ENCODE assay signal across 10 mouse cellular contexts in the genomic region with DNA sequence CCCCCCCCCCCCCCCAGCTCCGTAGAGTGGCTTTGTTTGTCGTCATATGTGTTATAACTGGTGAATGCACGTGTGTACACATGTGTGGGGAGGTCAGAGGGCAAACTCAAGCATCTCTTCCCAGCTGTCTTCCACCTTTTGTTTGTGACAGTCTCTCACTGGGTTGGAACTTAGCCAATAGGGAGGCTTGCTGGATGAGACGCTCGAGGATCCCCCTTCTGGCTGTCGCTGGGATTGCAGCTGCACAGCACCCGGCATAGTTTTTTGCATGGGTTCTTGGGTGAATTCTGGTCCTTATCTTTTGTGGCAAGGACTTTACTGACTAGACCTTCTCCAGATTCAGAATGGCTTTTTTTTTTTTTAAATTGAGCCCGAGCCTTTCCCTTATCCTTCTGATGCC.
DNase-seq lines count a peak whose midpoint lies in the region; ATAC-seq lines count a peak whose summit lies in the region.
"Had no signal": no experiment of that assay in that cellular context is flagged by ENCODE, and none has a peak within 500 bp of the region (broad histone marks: within the 10 kb centered on the region; RNA-seq: fewer than 3 reads in every experiment).

No protein-coding gene starts in this region.

- H3K27me3 ChIP-seq in neural tube, embryonic 15.5 days (replicated peaks) = no peaks in the 10 kb centered on the region

- H3K9ac ChIP-seq in neural tube, embryonic 15.5 days (replicated peaks) = no peak overlapping the region
- H3K9ac ChIP-seq: embryonic facial prominence, embryonic 13.5 days had no signal

- no peaks in the 10 kb centered on the region for H3K9me3 ChIP-seq in neural tube, embryonic 15.5 days (replicated peaks)
- H3K9me3 ChIP-seq: embryonic facial prominence, embryonic 13.5 days had no signal

- peak; percentile 64 for DNase-seq in neural tube, embryonic 10.5 days (ENCODE audit: extremely low spot score, low spot score)
- peak; percentile 84 for DNase-seq in adrenal gland, postnatal 14 days
- peak; percentile 23 for DNase-seq in embryo, embryonic 11.5 days (ENCODE audit: low read depth, low spot score)
- DNase-seq in heart, postnatal 4 days = peak; percentile 81
- DNase-seq in liver = peak; percentile 22
- DNase-seq in retina, postnatal 7 days (ENCODE audit: low read depth, low spot score) = peak; percentile 53

- H3K4me3 ChIP-seq in neural tube, embryonic 15.5 days (replicated peaks) = no peak overlapping the region
- H3K4me3 ChIP-seq: embryonic facial prominence, embryonic 13.5 days had no signal

- no peak overlapping the region for H3K27ac ChIP-seq in neural tube, embryonic 15.5 days (replicated peaks)
- H3K27ac ChIP-seq: embryonic facial prominence, embryonic 13.5 days; macrophage had no signal

- no peak overlapping the region for H3K4me2 ChIP-seq in neural tube, embryonic 15.5 days
- H3K4me2 ChIP-seq: embryonic facial prominence, embryonic 13.5 days had no signal

- no peaks in the 10 kb centered on the region for H3K36me3 ChIP-seq in neural tube, embryonic 15.5 days
- H3K36me3 ChIP-seq: embryonic facial prominence, embryonic 13.5 days had no signal

- 19% methylated on average over 8 of the region's 8 CpGs for WGBS in neural tube, embryonic 15.5 days

- H3K4me1 ChIP-seq in neural tube, embryonic 15.5 days = no peaks in the 10 kb centered on the region; the same call in 1 of the 2 replicates

- no peak for ATAC-seq in neural tube, embryonic 15.5 days (ENCODE audit: low FRiP score)
- no peak for ATAC-seq in erythroid progenitor cell, adult 5-6 weeks (replicated peaks; ENCODE audit: low FRiP score, poor library complexity, severe bottlenecking)

Comparison
In these comparisons a context has a peak if more than half of its experiments do, and no peak if none do; other contexts are left out.
1. DNase-seq: peak in every context shown above with its lines; median percentile 84 in adrenal gland, postnatal 14 days; 81 in heart, postnatal 4 days; 64 in neural tube, embryonic 10.5 days; 53 in retina, postnatal 7 days; 23 in embryo, embryonic 11.5 days; 22 in liver.